Mouse (Mus musculus) hindbrain, embryonic 11.5 days (tissue): ENCODE results near the gene Racgap1. TPM values are rescaled to one million over a fixed set of nuclear protein-coding genes. Genes with fewer than 3 reads are reported as not detected.

Experiments
- ATAC-seq: fragments of 200-750 bp; cut with Nextera tagmentation; 2 replicates; pipeline ENCODE4 v1.8.0; 2017; ENCODE audit warnings: mild to moderate bottlenecking, moderate TSS enrichment, moderate library complexity; ENCODE audit not compliant: low FRiP score
- DNase-seq: peaks from one replicate; pipeline ENCODE4 v3.0.0-alpha.2; 2015; ENCODE audit warnings: low spot score
- H3K27ac ChIP-seq: fragments of 300-500 bp; sonication (generic); 2 replicates; pipeline ENCODE4 v1.5.1; 2014; ENCODE audit warnings: mild to moderate bottlenecking, low read depth, low read length
- H3K27me3 ChIP-seq: fragments of 300-500 bp; sonication (generic); 2 replicates; pipeline ENCODE4 v1.6.1; 2014; ENCODE audit warnings: mild to moderate bottlenecking, low read length, moderate library complexity, mixed read lengths; ENCODE audit not compliant: control insufficient read depth, insufficient read depth
- H3K36me3 ChIP-seq: fragments of 300-500 bp; sonication (generic); 2 replicates; pipeline ENCODE4 v1.6.1; 2014; ENCODE audit warnings: mild to moderate bottlenecking, low read length, moderate library complexity, mixed read lengths; ENCODE audit not compliant: control insufficient read depth, insufficient read depth
- H3K4me1 ChIP-seq: fragments of 300-500 bp; sonication (generic); replicated peaks from 2 replicates; pipeline ENCODE4 v1.6.1; 2014; ENCODE audit warnings: low read length, mixed read lengths; ENCODE audit not compliant: control insufficient read depth, insufficient read depth
- H3K4me2 ChIP-seq: fragments of 300-500 bp; sonication (generic); replicated peaks from 2 replicates; pipeline ENCODE4 v1.6.1; 2014; ENCODE audit warnings: mild to moderate bottlenecking, low read depth, low read length
- H3K4me3 ChIP-seq: fragments of 300-500 bp; sonication (generic); 2 replicates; pipeline ENCODE4 v1.5.1; 2014; ENCODE audit warnings: low read depth, low read length
- H3K9ac ChIP-seq: fragments of 300-500 bp; sonication (generic); 2 replicates; pipeline ENCODE4 v1.6.1; 2014; ENCODE audit warnings: low read depth, low read length
- H3K9me3 ChIP-seq: fragments of 300-500 bp; sonication (generic); 2 replicates; pipeline ENCODE4 v1.6.1; 2016; ENCODE audit warnings: low read length; ENCODE audit not compliant: control insufficient read depth
- WGBS: fragments of 180-500 bp; shearing (Covaris S2); extraction: QIAGEN DNeasy Blood & Tissue Kit; methylation state at CpG from one replicate; pipeline ENCODE4 v1.1.7; 2014; 5-methylcytosine and 5-hydroxymethylcytosine counted together
- polyA plus RNA-seq: library from polyadenylated mRNA; unstranded; fragments of >200 nt; fragmentation: Nextera tagmentation; extraction: Ambion mirVana; gene quantifications from 2 replicates; pipeline ENCODE4 v1.2.1, GENCODE M21; 2014

The Racgap1 gene
- polyA plus RNA-seq, 1 experiment from 2014 or later = 161 TPM

DNA sequence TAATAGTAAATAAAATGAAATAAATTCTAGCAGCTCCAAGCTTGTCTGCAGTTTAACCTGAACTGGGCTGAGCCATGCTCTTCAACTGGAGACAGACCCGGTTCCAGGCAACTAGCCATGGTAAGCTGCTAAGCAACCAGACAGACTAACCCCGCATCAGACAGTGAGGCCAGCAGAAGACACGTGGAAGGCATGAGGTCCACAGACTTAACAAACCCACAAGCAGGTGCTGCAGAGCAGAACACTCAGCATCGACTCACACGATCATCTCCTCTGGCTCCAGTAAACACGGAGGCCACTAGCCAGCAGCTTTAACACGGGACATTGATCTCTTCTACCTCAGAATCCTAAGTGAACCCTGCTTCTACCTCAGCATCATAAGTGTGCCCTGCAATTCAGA, 6.7 kb downstream of the Racgap1 start:
- H3K9me3 ChIP-seq = no peaks in the 10 kb centered on the region
- no peak overlapping the region for H3K27ac ChIP-seq
- ATAC-seq = no peak
- no peak overlapping the region for H3K4me3 ChIP-seq
- H3K4me1 ChIP-seq = peaks cover 14% of the 10 kb centered on the region
- 76% methylated on average over 7 of the region's 7 CpGs for WGBS
- H3K36me3 ChIP-seq = no peaks in the 10 kb centered on the region
- no peaks in the 10 kb centered on the region for H3K27me3 ChIP-seq
- no peak overlapping the region for H3K9ac ChIP-seq
- no peak overlapping the region for H3K4me2 ChIP-seq
- DNase-seq = no peak

GRCm38 (mm10) chr15:99643832-99644231, 7.6 kb downstream of the Racgap1 start:
- DNase-seq (no peak), ATAC-seq (no peak)
- WGBS = 82% methylated on average over 10 of the region's 10 CpGs
- Histone ChIP-seq H3K27ac (no peak overlapping the region), H3K9ac (no peak overlapping the region), H3K4me2 (no peak overlapping the region), H3K9me3 (no peaks in the 10 kb centered on the region), H3K4me3 (no peak overlapping the region), H3K36me3 (no peaks in the 10 kb centered on the region), H3K4me1 (peaks cover 10% of the 10 kb centered on the region), H3K27me3 (no peaks in the 10 kb centered on the region)

DNA sequence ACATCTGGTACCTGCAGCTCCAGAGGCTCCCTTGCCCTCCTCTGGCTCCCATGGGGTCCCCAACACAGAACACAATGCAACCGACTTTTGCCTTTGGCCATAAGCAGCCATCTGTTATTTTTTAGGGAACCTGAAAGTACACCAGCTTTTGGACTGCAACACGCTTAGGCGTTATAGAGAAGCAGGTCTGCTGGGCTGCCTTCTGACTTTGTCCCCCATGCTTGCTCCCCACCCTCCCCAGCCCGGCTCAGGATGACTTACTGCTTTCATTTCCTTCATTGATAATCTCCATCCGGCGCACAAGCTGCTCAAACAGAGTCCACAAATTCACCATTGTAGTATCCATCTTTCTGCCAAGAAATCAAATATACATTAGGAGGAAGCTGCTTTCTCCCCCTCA, 8.8 kb downstream of the Racgap1 start:
- Histone ChIP-seq H3K36me3 (no peaks in the 10 kb centered on the region), H3K9ac (no peak overlapping the region), H3K4me1 (peaks cover 8% of the 10 kb centered on the region), H3K27ac (peak overlapping the region; percentile 42; the same call in 1 of the 2 replicates), H3K4me3 (no peak overlapping the region), H3K9me3 (no peaks in the 10 kb centered on the region), H3K4me2 (no peak overlapping the region), H3K27me3 (no peaks in the 10 kb centered on the region)
- 76% methylated on average over 6 of the region's 6 CpGs for WGBS
- no peak for DNase-seq
- no peak for ATAC-seq

GRCm38 (mm10) chr15:99638124-99638485, 13.4 kb downstream of the Racgap1 start:
- Histone ChIP-seq H3K36me3 (peaks cover 4% of the 10 kb centered on the region; the same call in 1 of the 2 replicates), H3K4me1 (no peaks in the 10 kb centered on the region), H3K4me2 (no peak overlapping the region), H3K27me3 (no peaks in the 10 kb centered on the region), H3K4me3 (no peak overlapping the region), H3K9me3 (no peaks in the 10 kb centered on the region), H3K27ac (peak overlapping the region; percentile 70), H3K9ac (no peak overlapping the region)
- DNase-seq (no peak), ATAC-seq (no peak)
- WGBS = 82% methylated on average over 5 of the region's 5 CpGs

DNA sequence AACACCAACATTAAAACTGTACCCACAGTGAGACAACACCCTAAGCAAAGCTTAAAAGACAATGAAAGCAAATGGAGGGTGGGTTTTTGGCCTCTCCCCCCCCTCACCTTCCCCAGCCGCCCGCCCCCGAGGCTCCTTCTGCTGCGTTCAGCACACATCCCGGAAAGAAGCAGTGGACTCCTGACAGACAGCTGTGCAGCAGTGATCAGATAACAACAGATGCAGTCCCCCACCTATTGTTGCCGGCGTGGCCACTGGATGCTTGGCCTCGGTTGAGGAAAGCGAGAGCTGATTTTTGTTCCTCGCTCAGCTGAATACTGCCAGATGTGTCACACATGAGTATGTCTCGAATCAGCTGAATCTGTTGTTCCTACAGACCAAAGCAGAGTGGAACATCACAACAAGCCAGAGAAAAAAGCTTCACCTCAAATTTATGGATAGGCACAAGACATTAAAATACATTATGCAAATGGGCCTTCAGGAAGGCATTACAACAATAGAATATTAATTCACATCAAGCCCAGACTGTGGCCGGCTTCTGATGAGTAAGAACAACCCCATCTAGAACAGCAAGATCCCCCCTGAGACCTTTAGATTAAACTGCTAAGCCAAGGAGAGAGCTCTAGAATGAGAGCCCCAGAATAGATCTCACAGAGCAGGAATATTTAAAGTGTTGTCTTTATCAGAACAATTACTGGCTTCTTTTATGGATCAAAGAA, 13.9 kb downstream of the Racgap1 start:
- peak; percentile 37 for DNase-seq
- 69% methylated on average over 12 of the region's 12 CpGs for WGBS
- no peaks in the 10 kb centered on the region for H3K4me1 ChIP-seq
- H3K4me2 ChIP-seq = no peak overlapping the region
- H3K27me3 ChIP-seq = no peaks in the 10 kb centered on the region
- H3K9me3 ChIP-seq = no peaks in the 10 kb centered on the region
- ATAC-seq = 0 out of 2 replicates have a peak, but pooled peaks have one; percentile 43
- H3K36me3 ChIP-seq = peaks cover 6% of the 10 kb centered on the region
- peak overlapping the region; percentile 70 for H3K27ac ChIP-seq
- H3K4me3 ChIP-seq = no peak overlapping the region
- no peak overlapping the region for H3K9ac ChIP-seq

DNA sequence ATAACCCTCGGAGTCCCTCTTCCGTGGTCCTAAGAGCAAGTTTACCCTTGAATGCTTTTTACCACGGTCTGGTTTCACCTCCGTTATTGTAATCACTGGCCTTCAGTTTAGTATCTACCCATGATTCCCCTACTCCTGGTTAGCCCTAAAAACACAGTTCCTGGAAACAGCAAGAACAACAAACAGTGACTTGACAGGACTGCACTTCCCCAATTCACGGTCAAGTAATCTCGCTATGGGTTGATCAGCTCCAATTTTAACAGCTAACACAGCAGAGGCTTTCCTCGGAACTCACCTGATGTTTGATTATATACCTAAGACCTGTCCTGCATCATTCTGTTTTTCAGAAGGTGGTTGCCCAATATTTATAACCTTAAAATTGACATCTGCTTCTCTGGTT, 16.8 kb downstream of the Racgap1 start:
- WGBS = 93% methylated on average over 7 of the region's 7 CpGs
- Histone ChIP-seq H3K9ac (no peak overlapping the region), H3K27me3 (no peaks in the 10 kb centered on the region)

GRCm38 (mm10) chr15:99631618-99632017, 19.8 kb downstream of the Racgap1 start:
- Histone ChIP-seq H3K4me3 (no peak overlapping the region), H3K9ac (no peak overlapping the region), H3K4me1 (no peaks in the 10 kb centered on the region), H3K27me3 (no peaks in the 10 kb centered on the region), H3K9me3 (no peaks in the 10 kb centered on the region), H3K27ac (no peak overlapping the region), H3K4me2 (no peak overlapping the region), H3K36me3 (peaks cover 19% of the 10 kb centered on the region)
- DNase-seq = peak; percentile 42
- ATAC-seq = no peak

More for the DNA sequence above, 16.8 kb downstream of the Racgap1 start:
- DNase-seq = no peak
- Histone ChIP-seq H3K4me1 (no peaks in the 10 kb centered on the region), H3K9me3 (no peaks in the 10 kb centered on the region), H3K4me2 (no peak overlapping the region), H3K36me3 (peaks cover 19% of the 10 kb centered on the region), H3K27ac (no peak overlapping the region), H3K4me3 (no peak overlapping the region)
- no peak for ATAC-seq

- Histone ChIP-seq H3K27me3 (no peaks in the 10 kb centered on the region), H3K4me3 (no peak overlapping the region), H3K27ac (no peak overlapping the region), H3K4me2 (no peak overlapping the region), H3K9ac (no peak overlapping the region), H3K36me3 (peaks cover 14% of the 10 kb centered on the region; the same call in 1 of the 2 replicates), H3K9me3 (no peaks in the 10 kb centered on the region), H3K4me1 (no peaks in the 10 kb centered on the region)
- WGBS = 97% methylated on average over 11 of the region's 11 CpGs
- ATAC-seq (no peak), DNase-seq (no peak)
These were observed 29.4 kb downstream of the Racgap1 start for GRCm38 (mm10) chr15:99622063-99622462.

- DNase-seq (no peak), ATAC-seq (no peak)
- WGBS = 83% methylated on average over 4 of the region's 4 CpGs
- Histone ChIP-seq H3K9me3 (no peaks in the 10 kb centered on the region), H3K4me1 (no peaks in the 10 kb centered on the region), H3K27me3 (no peaks in the 10 kb centered on the region), H3K4me3 (no peak overlapping the region), H3K9ac (no peak overlapping the region), H3K36me3 (peaks cover 9% of the 10 kb centered on the region; the same call in 1 of the 2 replicates), H3K4me2 (no peak overlapping the region), H3K27ac (no peak overlapping the region)
These were observed 31.6 kb downstream of the Racgap1 start for GRCm38 (mm10) chr15:99619821-99620220.
